Mouse (Mus musculus) erythroblast, embryonic 14.5 days (primary cell): ENCODE data around the gene Cux1.

Experiments used
- GATA1 ChIP-seq: IDR thresholded peaks from 2 replicates; pipeline ENCODE4 v1.6.1; 2012; ENCODE audit warnings: low read length, inconsistent platforms, mixed read lengths
- TAL1 ChIP-seq: IDR thresholded peaks from 3 replicates; pipeline ENCODE4 v1.6.1; 2012; ENCODE audit warnings: low read length, inconsistent platforms, mixed read lengths

GRCm38 (mm10) chr5:136243851-136244761, 323.2 kb downstream of the Cux1 start:
- no peak for TF ChIP-seq TAL1
- no peak for TF ChIP-seq GATA1
